Mouse (Mus musculus): ENCODE measurements around the gene Hist1h4i. TPM values are rescaled to one million over a fixed set of nuclear protein-coding genes. Genes with fewer than 3 reads are reported as not detected.
"Not testable (repeated sequence)": the region's sequence is repeated elsewhere in the genome, so short reads cannot be mapped to it uniquely, and the experiment has no call there.

Hist1h4i gene
- 18.1 and 20.1 TPM in 2 replicates for polyA plus RNA-seq (2015; fragmentation: Nextera tagmentation; extraction: Ambion mirVana)

GRCm38 (mm10) chr13:22041142-22041536 lies at the start of gene Hist1h4i:
TSS of gene Hist1h4i (minus strand) at chr13:22041362.
- Histone ChIP-seq H3K4me1 (replicated peaks) (peaks cover 34% of the 10 kb centered on the region), H3K27ac (peak within 1 kb of the TSS; percentile 90), H3K9ac (replicated peaks) (peak within 1 kb of the TSS; percentile 69), H3K4me2 (replicated peaks) (peak within 1 kb of the TSS; percentile 84), H3K4me3 (replicated peaks) (peak within 1 kb of the TSS; percentile 47)
- H3K36me3 ChIP-seq, H3K27me3 ChIP-seq, H3K9me3 ChIP-seq: not testable (repeated sequence)
- peak; percentile 49 for ATAC-seq
- WGBS: 1% methylated on average over 24 of the region's 27 CpGs

- H3K4me3 ChIP-seq (replicated peaks); H3K27ac ChIP-seq; H3K4me1 ChIP-seq (replicated peaks); H3K36me3 ChIP-seq; H3K9me3 ChIP-seq; H3K27me3 ChIP-seq; H3K4me2 ChIP-seq (replicated peaks); ATAC-seq; H3K9ac ChIP-seq (replicated peaks): not testable (repeated sequence)
- WGBS: 94% methylated on average over 1 of the region's 1 CpGs
These were observed 43.0 kb upstream of the Hist1h4i start, which contains the start of gene Vmn1r188 for GRCm38 (mm10) chr13:22084140-22084539. TSS of gene Vmn1r188 (plus strand) at chr13:22084440.

- no peak overlapping the region for H3K9ac ChIP-seq (replicated peaks)
- H3K9me3 ChIP-seq: peaks cover 3% of the 10 kb centered on the region; the same call in 1 of the 2 replicates
- ATAC-seq: no peak
- no peaks in the 10 kb centered on the region for H3K27me3 ChIP-seq
- no peaks in the 10 kb centered on the region for H3K36me3 ChIP-seq
- H3K4me3 ChIP-seq (replicated peaks): no peak overlapping the region
- 78% methylated on average over 1 of the region's 1 CpGs for WGBS
- no peak overlapping the region for H3K4me2 ChIP-seq (replicated peaks)
- no peaks in the 10 kb centered on the region for H3K4me1 ChIP-seq (replicated peaks)
- no peak overlapping the region for H3K27ac ChIP-seq
These were observed 22.3 kb upstream of the Hist1h4i start for GRCm38 (mm10) chr13:22063468-22063867.

DNA sequence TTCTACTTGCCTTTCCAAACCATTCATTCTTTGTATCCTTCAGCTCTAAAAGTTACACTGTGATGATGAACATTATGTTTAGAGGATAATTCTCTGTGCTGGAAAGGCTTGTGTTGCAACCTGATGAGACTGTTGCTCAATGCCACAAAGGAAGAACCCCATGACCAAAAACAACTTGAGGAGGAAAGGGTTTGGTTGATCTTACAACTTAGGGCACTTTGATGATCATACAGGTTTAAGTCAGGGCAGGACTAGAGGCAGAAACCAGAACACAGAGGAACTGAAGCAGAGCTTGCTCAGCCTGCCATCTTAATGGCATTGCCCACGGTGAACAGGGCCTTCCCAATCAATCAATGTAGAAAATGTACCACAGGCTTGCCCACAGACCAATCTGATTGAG lies 20.3 kb upstream of the Hist1h4i start:
- ATAC-seq: no peak
- no peak overlapping the region for H3K4me2 ChIP-seq (replicated peaks)
- H3K9ac ChIP-seq (replicated peaks): no peak overlapping the region
- H3K4me3 ChIP-seq (replicated peaks): no peak overlapping the region
- H3K27me3 ChIP-seq: no peaks in the 10 kb centered on the region
- no peaks in the 10 kb centered on the region for H3K36me3 ChIP-seq
- no peaks in the 10 kb centered on the region for H3K4me1 ChIP-seq (replicated peaks)
- no peak overlapping the region for H3K27ac ChIP-seq
- WGBS: 85% methylated on average over 1 of the region's 1 CpGs
- peaks cover under 1% of the 10 kb centered on the region; the same call in 1 of the 2 replicates for H3K9me3 ChIP-seq

GRCm38 (mm10) chr13:22053754-22054153 lies 12.6 kb upstream of the Hist1h4i start:
- no peak overlapping the region for H3K27ac ChIP-seq
- no peaks in the 10 kb centered on the region for H3K27me3 ChIP-seq
- H3K4me2 ChIP-seq (replicated peaks): no peak overlapping the region
- H3K4me3 ChIP-seq (replicated peaks): no peak overlapping the region
- H3K36me3 ChIP-seq: no peaks in the 10 kb centered on the region
- H3K9me3 ChIP-seq: no peaks in the 10 kb centered on the region
- no peak for ATAC-seq
- H3K4me1 ChIP-seq (replicated peaks): no peaks in the 10 kb centered on the region
- WGBS: 83% methylated on average over 1 of the region's 1 CpGs
- no peak overlapping the region for H3K9ac ChIP-seq (replicated peaks)

DNA sequence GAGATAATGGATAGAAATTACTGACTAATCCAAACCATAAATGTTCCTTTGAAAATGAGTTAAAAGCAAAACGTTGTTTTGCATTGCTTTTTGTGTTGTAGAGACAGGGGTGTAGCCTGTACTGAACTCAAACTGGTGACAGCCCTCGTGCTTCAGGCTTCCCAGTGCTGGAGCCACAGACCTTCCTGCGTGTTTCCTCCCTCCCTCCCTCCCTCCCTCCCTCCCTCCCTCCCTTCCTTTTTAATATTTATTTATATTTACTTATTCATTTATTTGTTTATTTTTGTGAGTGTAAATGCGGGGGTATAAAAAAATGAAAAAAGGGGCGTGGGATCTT lies 10.3 kb upstream of the Hist1h4i start:
- H3K27ac ChIP-seq: peak overlapping the region; percentile 84
- WGBS: 9% methylated on average over 5 of the region's 5 CpGs
- peak overlapping the region; percentile 56 for H3K4me2 ChIP-seq (replicated peaks)
- no peaks in the 10 kb centered on the region for H3K27me3 ChIP-seq
- peak overlapping the region; percentile 72 for H3K9ac ChIP-seq (replicated peaks)
- H3K9me3 ChIP-seq: no peaks in the 10 kb centered on the region
- peak overlapping the region; percentile 48 for H3K4me3 ChIP-seq (replicated peaks)
- H3K36me3 ChIP-seq: no peaks in the 10 kb centered on the region
- ATAC-seq: peak; percentile 47
- H3K4me1 ChIP-seq (replicated peaks): no peaks in the 10 kb centered on the region

DNA sequence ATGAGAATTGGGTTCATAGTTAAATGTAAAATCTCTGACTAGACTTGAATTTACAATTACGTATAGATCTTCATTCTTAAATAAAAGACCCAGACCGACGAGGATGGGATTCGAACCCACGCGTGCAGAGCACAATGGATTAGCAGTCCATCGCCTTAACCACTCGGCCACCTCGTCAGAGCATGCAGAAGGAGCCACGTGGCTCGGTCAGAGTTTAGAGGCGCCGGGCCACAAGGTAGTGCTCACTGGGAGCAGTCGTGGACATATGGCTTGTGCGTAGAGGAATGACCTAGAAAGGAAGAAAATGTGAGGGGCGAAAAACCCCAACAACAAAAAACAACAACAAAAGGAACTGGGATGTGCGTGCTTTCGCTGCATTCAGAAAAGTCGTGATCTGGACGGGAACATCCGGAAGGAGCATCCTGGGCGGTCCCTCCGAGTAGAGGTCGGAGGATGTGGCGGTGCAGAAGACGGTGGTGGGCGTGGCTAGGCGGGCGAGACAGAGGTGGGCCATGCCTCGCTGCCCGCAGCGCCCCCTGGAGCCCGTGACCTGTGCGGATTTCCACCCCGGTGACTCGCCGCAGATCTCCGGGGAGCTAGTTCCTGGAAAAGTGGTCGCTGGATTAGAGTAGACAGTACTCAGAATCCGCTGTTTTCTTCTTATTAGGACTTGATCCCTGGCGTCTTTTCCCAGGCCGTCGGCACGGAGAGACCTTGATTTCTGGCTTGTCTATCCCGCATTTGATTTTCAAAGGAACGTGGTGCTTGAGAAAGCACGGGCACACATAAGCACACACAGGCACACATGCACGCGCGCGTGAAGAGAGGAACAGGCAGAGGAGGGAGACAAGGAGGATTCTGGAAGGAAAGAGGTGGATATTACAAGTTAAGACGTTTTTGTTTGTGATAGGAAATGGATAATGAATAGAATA lies 9.7 kb upstream of the Hist1h4i start:
- Histone ChIP-seq H3K9me3 (no peaks in the 10 kb centered on the region), H3K4me3 (replicated peaks) (peak overlapping the region; percentile 48), H3K27ac (peak overlapping the region; percentile 84), H3K9ac (replicated peaks) (peak overlapping the region; percentile 72), H3K4me1 (replicated peaks) (no peaks in the 10 kb centered on the region), H3K27me3 (no peaks in the 10 kb centered on the region), H3K36me3 (no peaks in the 10 kb centered on the region), H3K4me2 (replicated peaks) (peak overlapping the region; percentile 56)
- ATAC-seq: peak; percentile 97
- WGBS: under 1% methylated on average over 52 of the region's 52 CpGs

GRCm38 (mm10) chr13:22049737-22050440 lies 8.7 kb upstream of the Hist1h4i start:
- peak overlapping the region; percentile 84 for H3K27ac ChIP-seq
- H3K36me3 ChIP-seq: no peaks in the 10 kb centered on the region
- no peaks in the 10 kb centered on the region for H3K9me3 ChIP-seq
- H3K27me3 ChIP-seq: no peaks in the 10 kb centered on the region
- WGBS: 2% methylated on average over 14 of the region's 14 CpGs
- H3K4me3 ChIP-seq (replicated peaks): peak overlapping the region; percentile 48
- H3K9ac ChIP-seq (replicated peaks): peak overlapping the region; percentile 72
- peak; percentile 70 for ATAC-seq
- H3K4me1 ChIP-seq (replicated peaks): no peaks in the 10 kb centered on the region
- H3K4me2 ChIP-seq (replicated peaks): peak overlapping the region; percentile 56

GRCm38 (mm10) chr13:22049041-22049440 lies 7.9 kb upstream of the Hist1h4i start:
- Histone ChIP-seq H3K4me3 (replicated peaks) (no peak overlapping the region), H3K27ac (no peak overlapping the region), H3K36me3 (no peaks in the 10 kb centered on the region), H3K4me2 (replicated peaks) (no peak overlapping the region), H3K4me1 (replicated peaks) (peaks cover under 1% of the 10 kb centered on the region), H3K9me3 (no peaks in the 10 kb centered on the region), H3K27me3 (no peaks in the 10 kb centered on the region), H3K9ac (replicated peaks) (no peak overlapping the region)
- no peak for ATAC-seq
- 84% methylated on average over 2 of the region's 2 CpGs for WGBS

DNA sequence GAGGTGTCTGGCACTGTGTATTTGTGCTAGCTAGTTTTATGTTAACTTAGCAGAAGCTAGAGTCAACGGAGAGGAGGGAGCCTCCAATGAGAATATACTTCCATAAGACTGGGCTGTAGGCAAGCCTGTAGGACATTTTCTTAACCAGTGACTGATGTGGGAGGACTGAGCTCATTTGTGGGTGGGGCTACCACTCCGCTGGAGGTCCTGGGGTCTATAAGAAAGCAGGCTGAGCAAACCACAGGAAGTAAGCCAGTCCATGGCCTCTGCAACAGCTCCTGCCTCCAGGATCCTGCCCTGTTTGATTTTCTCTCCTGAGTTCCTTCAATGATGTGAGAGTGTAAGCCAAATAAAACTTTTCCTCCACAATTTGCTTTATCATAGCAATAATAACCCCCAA lies 4.1 kb upstream of the Hist1h4i start:
- Histone ChIP-seq H3K4me3 (replicated peaks) (no peak overlapping the region), H3K9me3 (no peaks in the 10 kb centered on the region), H3K27ac (no peak overlapping the region), H3K4me2 (replicated peaks) (no peak overlapping the region), H3K27me3 (no peaks in the 10 kb centered on the region), H3K4me1 (replicated peaks) (peaks cover 21% of the 10 kb centered on the region), H3K36me3 (no peaks in the 10 kb centered on the region), H3K9ac (replicated peaks) (no peak overlapping the region)
- no peak for ATAC-seq
- WGBS: 65% methylated on average over 2 of the region's 2 CpGs

DNA sequence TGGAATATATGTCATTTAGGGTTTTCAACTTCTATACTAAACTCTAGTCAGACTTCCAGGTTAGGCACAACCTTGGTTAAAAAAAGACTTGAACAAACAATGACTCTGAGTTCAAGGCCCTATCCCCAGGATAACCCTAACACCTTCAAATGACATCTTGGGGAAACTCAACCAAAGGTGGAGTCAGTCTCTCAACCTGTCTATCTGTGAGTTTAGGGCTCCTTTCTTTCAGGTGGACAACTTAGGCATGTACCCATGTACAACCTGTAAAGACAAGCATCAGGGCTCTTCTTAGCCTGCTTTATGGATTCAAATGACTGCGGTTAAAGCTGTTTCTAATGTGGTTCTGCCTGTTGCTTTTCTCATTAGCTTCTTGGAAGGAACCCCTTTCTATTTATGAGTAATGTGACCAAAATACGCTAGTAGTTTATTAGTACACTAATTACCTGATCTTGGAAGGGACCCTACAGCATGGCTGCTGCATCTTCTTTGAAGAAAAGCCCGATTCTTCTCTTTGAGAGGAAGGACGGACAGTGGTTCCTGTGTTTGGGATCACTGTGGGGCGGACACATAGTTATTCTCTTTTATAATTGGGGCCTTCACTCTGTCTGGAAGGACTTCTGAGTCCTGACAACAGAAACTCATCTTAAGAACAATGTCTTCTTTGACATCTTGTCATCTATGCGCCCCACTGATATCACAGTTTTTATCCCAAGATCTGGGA lies 3.4 kb upstream of the Hist1h4i start:
- Histone ChIP-seq H3K4me2 (replicated peaks) (peak overlapping the region; percentile 67; the same call in 1 of the 2 replicates), H3K27me3 (no peaks in the 10 kb centered on the region), H3K27ac (no peak overlapping the region), H3K9ac (replicated peaks) (no peak overlapping the region), H3K4me3 (replicated peaks) (no peak overlapping the region), H3K9me3 (no peaks in the 10 kb centered on the region), H3K36me3 (no peaks in the 10 kb centered on the region), H3K4me1 (replicated peaks) (peaks cover 27% of the 10 kb centered on the region)
- no peak for ATAC-seq
- WGBS: 88% methylated on average over 6 of the region's 6 CpGs
